Mouse (Mus musculus) frontal cortex, postnatal 10 days (tissue): Measurements from ENCODE around the gene Pet2.

Source experiments
- DNase-seq, 2 experiments: peaks; one replicate each; pipeline ENCODE4 v3.0.0; 2022; ENCODE audit warnings: low spot score in 2 of 2, mixed read lengths in 1 of 2

The Pet2 gene

GRCm38 (mm10) chrX:89409589-89409988 lies at the start of gene Pet2:
TSS of gene Pet2 (minus strand) at chrX:89409689.
- no peak for DNase-seq
